Mouse (Mus musculus): Measurements from ENCODE around the gene Limch1. TPM values are rescaled to one million over a fixed set of nuclear protein-coding genes. Genes with fewer than 3 reads are reported as not detected.

The Limch1 gene
- polyA plus RNA-seq, 2 experiments, result 0.54 to 1.2 TPM

GRCm38 (mm10) chr5:67091766-67092165, 346.1 kb downstream of the Limch1 start:
- H3K4me3 ChIP-seq (ENCODE audit: insufficient read depth in 1 of 2, low read depth in 2 of 2, low read length in 2 of 2), result no peak overlapping the region
- WGBS (ENCODE audit: insufficient replicate concordance), result 11% methylated on average over 4 of the region's 4 CpGs

GRCm38 (mm10) chr5:67093991-67094390, 348.4 kb downstream of the Limch1 start:
- 21% methylated on average over 2 of the region's 2 CpGs for WGBS (ENCODE audit: insufficient replicate concordance)
- H3K27ac ChIP-seq, result no peak overlapping the region
- no peak for ATAC-seq (ENCODE audit: insufficient read depth)
- H3K4me2 ChIP-seq (ENCODE audit: low read depth), result no peak overlapping the region
- H3K27me3 ChIP-seq (ENCODE audit: control insufficient read depth, insufficient read depth, low read length), result peaks cover 63% of the 10 kb centered on the region
- no peaks in the 10 kb centered on the region for H3K36me3 ChIP-seq (replicated peaks; ENCODE audit: control insufficient read depth, insufficient read depth, low read depth)
- DNase-seq (ENCODE audit: low read depth in 3 of 3, low spot score in 3 of 3), result no peak
- H3K4me3 ChIP-seq (ENCODE audit: insufficient read depth in 1 of 2, low read depth in 2 of 2, low read length in 2 of 2), result no peak overlapping the region
- H3K9ac ChIP-seq (replicated peaks), result no peak overlapping the region
- H3K9me3 ChIP-seq (ENCODE audit: control insufficient read depth, low read length), result no peaks in the 10 kb centered on the region
- H3K4me1 ChIP-seq (replicated peaks; ENCODE audit: control insufficient read depth in 2 of 2, insufficient read depth in 2 of 2, low read length in 1 of 2), result no peaks in the 10 kb centered on the region
- TF ChIP-seq EP300 (IDR thresholded peaks at IDR 0.05; ENCODE audit: low read depth) (no peak), CTCF (IDR thresholded peaks at IDR 0.05; ENCODE audit: low read depth) (no peak)

More at GRCm38 (mm10) chr5:67091766-67092165, 346.1 kb downstream of the Limch1 start:
- H3K9ac ChIP-seq (replicated peaks), result no peak overlapping the region
- H3K4me1 ChIP-seq (replicated peaks; ENCODE audit: control insufficient read depth in 2 of 2, insufficient read depth in 2 of 2, low read length in 1 of 2), result no peaks in the 10 kb centered on the region
- H3K27me3 ChIP-seq (ENCODE audit: control insufficient read depth, insufficient read depth, low read length), result peaks cover 41% of the 10 kb centered on the region
- H3K4me2 ChIP-seq (ENCODE audit: low read depth), result no peak overlapping the region
- ATAC-seq (ENCODE audit: insufficient read depth), result no peak
- no peaks in the 10 kb centered on the region for H3K9me3 ChIP-seq (ENCODE audit: control insufficient read depth, low read length)
- no peaks in the 10 kb centered on the region for H3K36me3 ChIP-seq (replicated peaks; ENCODE audit: control insufficient read depth, insufficient read depth, low read depth)
- no peak for DNase-seq (ENCODE audit: low read depth in 3 of 3, low spot score in 3 of 3)
- no peak overlapping the region for H3K27ac ChIP-seq
- TF ChIP-seq CTCF (IDR thresholded peaks at IDR 0.05; ENCODE audit: low read depth) (no peak), EP300 (IDR thresholded peaks at IDR 0.05; ENCODE audit: low read depth) (no peak)

- H3K4me1 ChIP-seq (replicated peaks; ENCODE audit: control insufficient read depth in 2 of 2, insufficient read depth in 2 of 2, low read length in 1 of 2), result no peaks in the 10 kb centered on the region
- no peaks in the 10 kb centered on the region for H3K9me3 ChIP-seq (ENCODE audit: control insufficient read depth, low read length)
- H3K9ac ChIP-seq (replicated peaks), result no peak overlapping the region
- DNase-seq (ENCODE audit: low read depth in 3 of 3, low spot score in 3 of 3) (no peak), ATAC-seq (ENCODE audit: insufficient read depth) (no peak)
- no peak for TF ChIP-seq CTCF (IDR thresholded peaks at IDR 0.05; ENCODE audit: low read depth)
- TF ChIP-seq EP300 (IDR thresholded peaks at IDR 0.05; ENCODE audit: low read depth), result no peak
- H3K4me2 ChIP-seq (ENCODE audit: low read depth), result no peak overlapping the region
- 5% methylated on average over 15 of the region's 15 CpGs for WGBS (ENCODE audit: insufficient replicate concordance)
- no peaks in the 10 kb centered on the region for H3K36me3 ChIP-seq (replicated peaks; ENCODE audit: control insufficient read depth, insufficient read depth, low read depth)
- no peak overlapping the region for H3K27ac ChIP-seq
- no peak overlapping the region for H3K4me3 ChIP-seq (ENCODE audit: insufficient read depth in 1 of 2, low read depth in 2 of 2, low read length in 2 of 2)
- H3K27me3 ChIP-seq (ENCODE audit: control insufficient read depth, insufficient read depth, low read length), result peaks cover 75% of the 10 kb centered on the region
Measured at GRCm38 (mm10) chr5:67095153-67095552, 349.5 kb downstream of the Limch1 start.

GRCm38 (mm10) chr5:67095651-67096377, 350.2 kb downstream of the Limch1 start:
- peak overlapping the region; percentile 9; the same call in 1 of the 2 replicates for H3K4me2 ChIP-seq (ENCODE audit: low read depth)
- H3K4me3 ChIP-seq (ENCODE audit: insufficient read depth in 1 of 2, low read depth in 2 of 2, low read length in 2 of 2), result no peak overlapping the region
- no peaks in the 10 kb centered on the region for H3K9me3 ChIP-seq (ENCODE audit: control insufficient read depth, low read length)
- no peak overlapping the region for H3K27ac ChIP-seq
- H3K27me3 ChIP-seq (ENCODE audit: control insufficient read depth, insufficient read depth, low read length), result peaks cover 81% of the 10 kb centered on the region
- 2% methylated on average over 40 of the region's 47 CpGs for WGBS (ENCODE audit: insufficient replicate concordance)
- no peak overlapping the region for H3K9ac ChIP-seq (replicated peaks)
- no peak for ATAC-seq (ENCODE audit: insufficient read depth)
- TF ChIP-seq CTCF (IDR thresholded peaks at IDR 0.05; ENCODE audit: low read depth), result no peak
- no peak for TF ChIP-seq EP300 (IDR thresholded peaks at IDR 0.05; ENCODE audit: low read depth)
- H3K36me3 ChIP-seq (replicated peaks; ENCODE audit: control insufficient read depth, insufficient read depth, low read depth), result no peaks in the 10 kb centered on the region
- no peaks in the 10 kb centered on the region for H3K4me1 ChIP-seq (replicated peaks; ENCODE audit: control insufficient read depth in 2 of 2, insufficient read depth in 2 of 2, low read length in 1 of 2)
- no peak for DNase-seq (ENCODE audit: low read depth in 3 of 3, low spot score in 3 of 3)

- DNase-seq (ENCODE audit: low read depth in 3 of 3, low spot score in 3 of 3) (no peak), ATAC-seq (ENCODE audit: insufficient read depth) (no peak)
- H3K27me3 ChIP-seq (ENCODE audit: control insufficient read depth, insufficient read depth, low read length), result peaks cover 87% of the 10 kb centered on the region
- no peaks in the 10 kb centered on the region for H3K4me1 ChIP-seq (replicated peaks; ENCODE audit: control insufficient read depth in 2 of 2, insufficient read depth in 2 of 2, low read length in 1 of 2)
- no peak overlapping the region for H3K4me3 ChIP-seq (ENCODE audit: insufficient read depth in 1 of 2, low read depth in 2 of 2, low read length in 2 of 2)
- H3K9ac ChIP-seq (replicated peaks), result no peak overlapping the region
- H3K27ac ChIP-seq, result no peak overlapping the region
- no peaks in the 10 kb centered on the region for H3K36me3 ChIP-seq (replicated peaks; ENCODE audit: control insufficient read depth, insufficient read depth, low read depth)
- WGBS (ENCODE audit: insufficient replicate concordance), result under 1% methylated on average over 28 of the region's 28 CpGs
- no peaks in the 10 kb centered on the region for H3K9me3 ChIP-seq (ENCODE audit: control insufficient read depth, low read length)
- H3K4me2 ChIP-seq (ENCODE audit: low read depth), result peak overlapping the region; percentile 9; the same call in 1 of the 2 replicates
- no peak for TF ChIP-seq EP300 (IDR thresholded peaks at IDR 0.05; ENCODE audit: low read depth)
- no peak for TF ChIP-seq CTCF (IDR thresholded peaks at IDR 0.05; ENCODE audit: low read depth)
Measured at GRCm38 (mm10) chr5:67096378-67096771, 350.7 kb downstream of the Limch1 start.

Data from liver, embryonic 14.5 days (tissue).